Mouse (Mus musculus) kidney, embryonic 16.5 days (tissue): ENCODE data around the gene Taf1. TPM values are rescaled to one million over a fixed set of nuclear protein-coding genes. Genes with fewer than 3 reads are reported as not detected.
A peak's percentile ranks its signal among the peaks of the same experiment; 100 is the strongest.
"Not testable (repeated sequence)": the region's sequence is repeated elsewhere in the genome, so short reads cannot be mapped to it uniquely, and the experiment has no call there.

Source experiments
- ATAC-seq: fragments of 200-750 bp; cut with Nextera tagmentation; 2 replicates; pipeline ENCODE4 v1.8.0; 2017; ENCODE audit warnings: moderate TSS enrichment; ENCODE audit not compliant: low FRiP score, low TSS enrichment
- H3K27ac ChIP-seq: fragments of 300-500 bp; sonication (generic); 2 replicates; pipeline ENCODE4 v1.5.1; 2014; ENCODE audit warnings: low read length
- H3K27me3 ChIP-seq: fragments of 300-500 bp; sonication (generic); 2 replicates; pipeline ENCODE4 v1.6.1; 2014; ENCODE audit warnings: low read length, control low read depth, mixed read lengths; ENCODE audit not compliant: insufficient read depth
- H3K36me3 ChIP-seq: fragments of 300-500 bp; sonication (generic); 2 replicates; pipeline ENCODE4 v1.6.1; 2014; ENCODE audit warnings: low read length, control low read depth, mixed read lengths; ENCODE audit not compliant: insufficient read depth
- H3K4me1 ChIP-seq: fragments of 300-500 bp; sonication (generic); 2 replicates; pipeline ENCODE4 v1.6.1; 2014; ENCODE audit warnings: low read length, control low read depth, mixed read lengths; ENCODE audit not compliant: insufficient read depth
- H3K4me2 ChIP-seq: fragments of 300-500 bp; sonication (generic); replicated peaks from 2 replicates; pipeline ENCODE4 v1.6.1; 2014; ENCODE audit warnings: low read depth, low read length
- H3K4me3 ChIP-seq: fragments of 300-500 bp; sonication (generic); 2 replicates; pipeline ENCODE4 v1.5.1; 2014; ENCODE audit warnings: mild to moderate bottlenecking, low read length
- H3K9ac ChIP-seq: fragments of 300-500 bp; sonication (generic); replicated peaks from 2 replicates; pipeline ENCODE4 v1.6.1; 2014; ENCODE audit warnings: low read length
- H3K9me3 ChIP-seq: fragments of 300-500 bp; sonication (generic); 2 replicates; pipeline ENCODE4 v1.6.1; 2016; ENCODE audit warnings: low read length, control low read depth
- WGBS: fragments of 180-500 bp; shearing (Covaris S2); extraction: QIAGEN DNeasy Blood & Tissue Kit; methylation state at CpG from one replicate; pipeline ENCODE4 v1.1.7; 2014; 5-methylcytosine and 5-hydroxymethylcytosine counted together
- polyA plus RNA-seq: library from polyadenylated mRNA; unstranded; fragments of >200 nt; fragmentation: Nextera tagmentation; extraction: Ambion mirVana; gene quantifications from 2 replicates; pipeline ENCODE4 v1.2.1, GENCODE M21; 2015

The Taf1 gene
- polyA plus RNA-seq: 14.2 and 14.3 TPM in 2 replicates

DNA sequence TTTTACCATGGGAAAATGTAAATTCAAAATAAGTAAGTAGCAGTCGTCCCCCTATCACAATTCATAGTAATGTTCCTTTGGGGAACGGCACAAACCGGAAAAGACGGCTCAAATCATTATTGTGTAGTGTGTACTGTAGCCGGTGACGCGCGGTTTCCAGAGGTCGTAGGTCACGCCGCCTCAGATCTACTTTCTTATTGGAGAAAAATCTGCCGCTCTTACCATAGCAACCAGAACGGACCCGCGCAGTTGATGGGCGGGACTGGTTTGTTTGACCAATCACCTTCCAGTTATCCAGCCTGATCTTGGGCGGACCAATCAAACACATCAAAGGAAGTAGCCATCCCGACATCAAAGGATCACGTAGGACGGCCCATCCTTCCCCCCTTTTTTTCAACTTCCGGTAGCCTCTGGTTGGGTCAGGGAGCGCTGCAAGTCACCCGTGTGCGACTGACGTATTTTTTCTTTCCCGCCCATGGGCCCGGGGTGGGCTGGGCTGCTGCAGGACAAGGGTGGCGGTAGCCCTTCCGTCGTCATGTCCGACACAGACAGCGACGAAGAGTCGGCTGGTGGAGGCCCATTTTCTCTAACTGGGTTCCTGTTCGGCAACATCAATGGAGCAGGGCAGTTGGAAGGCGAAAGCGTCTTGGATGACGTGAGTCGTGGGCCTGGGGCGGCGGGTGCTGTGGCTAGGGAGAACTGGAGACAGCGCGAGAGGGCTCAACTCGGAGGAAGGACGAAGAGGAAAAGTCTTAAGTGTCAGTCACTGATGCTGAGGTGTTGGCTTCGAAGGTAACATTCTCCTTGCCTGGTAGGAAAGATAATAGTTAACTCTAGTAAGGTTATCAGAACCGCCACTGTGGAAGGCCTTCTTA is at the start of gene Taf1:
Taf1 (plus strand) TSS at position 388 of the 875 bp plus-strand sequence.
- WGBS: 22% methylated on average over 47 of the region's 47 CpGs
- H3K36me3 ChIP-seq: no peaks in the 10 kb centered on the region
- H3K4me2 ChIP-seq: peak within 1 kb of the TSS; percentile 60
- H3K27ac ChIP-seq: peak within 1 kb of the TSS; percentile 65; the same call in 1 of the 2 replicates
- no peaks in the 10 kb centered on the region for H3K4me1 ChIP-seq
- peak within 1 kb of the TSS; percentile 76 for H3K9ac ChIP-seq
- no peaks in the 10 kb centered on the region; the same call in 1 of the 2 replicates for H3K27me3 ChIP-seq
- no peaks in the 10 kb centered on the region for H3K9me3 ChIP-seq
- peak within 1 kb of the TSS; percentile 70 for H3K4me3 ChIP-seq
- ATAC-seq: peak; percentile 99

- not testable (repeated sequence) for H3K27ac ChIP-seq, H3K27me3 ChIP-seq, H3K9ac ChIP-seq, ATAC-seq, H3K4me3 ChIP-seq, H3K4me2 ChIP-seq, H3K9me3 ChIP-seq, H3K36me3 ChIP-seq, H3K4me1 ChIP-seq
- 24% methylated on average over 10 of the region's 12 CpGs for WGBS
Measured at GRCm38 (mm10) chrX:101486487-101487152, 45.9 kb upstream of the Taf1 start.

GRCm38 (mm10) chrX:101504636-101505035 is 27.9 kb upstream of the Taf1 start:
- Histone ChIP-seq H3K9me3 (no peaks in the 10 kb centered on the region), H3K36me3 (no peaks in the 10 kb centered on the region), H3K27me3 (no peaks in the 10 kb centered on the region), H3K4me2 (no peak overlapping the region), H3K9ac (no peak overlapping the region), H3K4me3 (no peak overlapping the region), H3K27ac (no peak overlapping the region), H3K4me1 (no peaks in the 10 kb centered on the region)
- 14% methylated on average over 3 of the region's 3 CpGs for WGBS
- ATAC-seq: no peak

DNA sequence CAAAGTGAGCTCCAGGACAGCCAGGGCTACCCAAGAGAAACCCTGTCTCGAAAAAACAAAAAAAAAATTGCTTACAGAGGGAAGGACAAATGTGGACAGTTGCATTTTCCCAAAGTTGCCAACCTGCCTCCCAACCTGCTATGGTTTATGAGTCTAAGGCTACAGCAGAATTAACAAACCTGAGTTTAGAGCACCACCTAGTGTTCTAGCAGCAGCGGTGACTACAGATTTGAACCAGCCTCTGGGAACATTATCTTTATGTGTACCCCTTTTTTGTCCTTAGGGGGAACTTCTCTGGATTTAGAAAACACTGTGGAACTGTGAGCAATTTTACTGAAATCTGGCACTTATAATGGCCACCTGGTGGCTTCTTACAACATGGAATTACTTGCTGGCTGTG is 16.8 kb upstream of the Taf1 start:
- H3K27me3 ChIP-seq: no peaks in the 10 kb centered on the region; the same call in 1 of the 2 replicates
- H3K4me2 ChIP-seq: no peak overlapping the region
- H3K36me3 ChIP-seq: no peaks in the 10 kb centered on the region
- no peaks in the 10 kb centered on the region for H3K9me3 ChIP-seq
- H3K27ac ChIP-seq: no peak overlapping the region
- H3K9ac ChIP-seq: no peak overlapping the region
- no peak for ATAC-seq
- 11% methylated on average over 2 of the region's 2 CpGs for WGBS
- no peak overlapping the region for H3K4me3 ChIP-seq
- no peaks in the 10 kb centered on the region for H3K4me1 ChIP-seq

DNA sequence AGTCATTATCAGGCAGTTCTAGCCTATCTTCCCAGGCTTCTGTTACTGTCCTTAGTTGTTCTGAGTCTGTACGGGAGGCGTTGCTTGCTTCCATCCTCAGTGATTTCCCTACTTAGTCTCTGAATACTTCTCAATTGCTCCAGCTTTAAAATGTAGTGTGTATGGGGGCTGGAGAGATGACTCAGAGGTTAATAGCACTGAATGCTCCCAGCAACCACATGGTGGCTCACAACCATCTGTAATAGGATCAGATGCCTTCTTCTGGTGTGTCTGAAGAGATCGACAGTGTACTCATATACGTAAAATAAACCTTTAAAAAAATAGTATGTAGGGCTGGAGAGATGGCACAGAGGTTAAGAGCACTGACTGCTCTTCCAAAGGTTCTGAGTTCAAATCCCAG is 14.5 kb upstream of the Taf1 start:
- Histone ChIP-seq H3K9me3 (no peaks in the 10 kb centered on the region), H3K4me2 (no peak overlapping the region), H3K9ac (no peak overlapping the region), H3K36me3 (no peaks in the 10 kb centered on the region), H3K4me1 (no peaks in the 10 kb centered on the region), H3K27me3 (no peaks in the 10 kb centered on the region; the same call in 1 of the 2 replicates), H3K27ac (no peak overlapping the region), H3K4me3 (no peak overlapping the region)
- 84% methylated on average over 4 of the region's 4 CpGs for whole genome bisulfite sequencing
- ATAC-seq: no peak

GRCm38 (mm10) chrX:101522027-101522426 is 10.5 kb upstream of the Taf1 start:
- no peak overlapping the region for H3K4me3 ChIP-seq
- H3K4me2 ChIP-seq: no peak overlapping the region
- H3K9ac ChIP-seq: no peak overlapping the region
- ATAC-seq: no peak
- no peaks in the 10 kb centered on the region for H3K9me3 ChIP-seq
- no peaks in the 10 kb centered on the region for H3K4me1 ChIP-seq
- H3K27ac ChIP-seq: no peak overlapping the region
- H3K27me3 ChIP-seq: peaks cover 1% of the 10 kb centered on the region; the same call in 1 of the 2 replicates
- WGBS: 87% methylated on average over 15 of the region's 15 CpGs
- H3K36me3 ChIP-seq: no peaks in the 10 kb centered on the region

DNA sequence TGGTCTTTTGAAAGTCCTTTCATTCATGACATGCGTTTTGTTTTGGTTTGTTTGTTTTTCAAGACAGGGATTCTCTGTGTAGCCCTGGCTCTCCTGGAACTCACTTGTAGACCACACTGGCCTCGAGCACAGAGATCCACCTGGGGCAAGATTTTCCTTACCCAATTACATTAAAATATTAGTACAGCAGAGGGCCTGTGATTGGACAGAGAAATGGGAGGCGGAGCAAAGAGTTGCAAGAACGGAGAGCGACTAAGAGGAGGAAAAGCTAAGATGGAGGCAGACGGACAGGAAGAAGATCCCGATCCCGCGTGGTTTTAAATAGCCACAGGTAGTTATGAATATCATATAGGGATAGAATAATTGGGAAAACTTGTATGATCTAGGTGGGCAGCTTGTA is 5.2 kb upstream of the Taf1 start:
- Histone ChIP-seq H3K4me1 (no peaks in the 10 kb centered on the region), H3K36me3 (no peaks in the 10 kb centered on the region), H3K27ac (no peak overlapping the region), H3K4me3 (peak overlapping the region; percentile 22; the same call in 1 of the 2 replicates), H3K4me2 (no peak overlapping the region), H3K9ac (no peak overlapping the region), H3K9me3 (no peaks in the 10 kb centered on the region), H3K27me3 (peaks cover 3% of the 10 kb centered on the region; the same call in 1 of the 2 replicates)
- no peak for ATAC-seq
- WGBS: 48% methylated on average over 9 of the region's 9 CpGs

DNA sequence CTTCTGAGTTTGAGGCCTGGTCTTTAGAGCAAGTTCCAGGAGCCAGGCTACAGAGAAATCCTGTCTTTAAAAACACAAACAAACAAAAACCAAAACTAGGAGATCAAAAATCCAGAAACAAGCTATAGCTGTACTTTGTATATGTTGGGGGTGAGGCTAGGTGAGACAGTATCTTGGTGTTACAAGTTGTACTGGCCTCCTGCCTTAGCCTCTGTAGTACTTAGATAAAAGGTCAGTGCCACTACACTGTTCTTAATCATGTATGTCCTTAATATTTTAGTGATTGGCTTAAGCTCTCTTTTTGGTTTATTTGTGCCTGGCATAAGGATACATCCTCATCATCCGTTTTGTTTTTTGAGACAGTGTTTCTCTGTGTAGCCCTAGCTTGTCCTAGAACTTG is 52.9 kb downstream of the Taf1 start:
- no peaks in the 10 kb centered on the region for H3K9me3 ChIP-seq
- H3K4me1 ChIP-seq: no peaks in the 10 kb centered on the region
- H3K36me3 ChIP-seq: 0 out of 2 replicates have a peak, but pooled peaks cover 7% of the 10 kb centered on the region
- H3K9ac ChIP-seq: no peak overlapping the region
- no peak overlapping the region for H3K4me2 ChIP-seq
- WGBS: 94% methylated on average over 1 of the region's 1 CpGs
- no peak overlapping the region for H3K4me3 ChIP-seq
- peaks cover 7% of the 10 kb centered on the region; the same call in 1 of the 2 replicates for H3K27me3 ChIP-seq
- ATAC-seq: no peak
- no peak overlapping the region for H3K27ac ChIP-seq

- Histone ChIP-seq H3K9ac (no peak overlapping the region), H3K4me2 (no peak overlapping the region), H3K9me3 (no peaks in the 10 kb centered on the region), H3K4me1 (no peaks in the 10 kb centered on the region), H3K36me3 (no peaks in the 10 kb centered on the region), H3K27me3 (peaks cover 3% of the 10 kb centered on the region; the same call in 1 of the 2 replicates), H3K4me3 (no peak overlapping the region), H3K27ac (no peak overlapping the region)
- 85% methylated on average over 3 of the region's 3 CpGs for WGBS
- no peak for ATAC-seq
Measured at GRCm38 (mm10) chrX:101616183-101616582, 83.6 kb downstream of the Taf1 start.
